Mouse (Mus musculus) CH12.LX (cell line): ENCODE data around the gene Rab42. TPM values are rescaled to one million over a fixed set of nuclear protein-coding genes. Genes with fewer than 3 reads are reported as not detected.

Source experiments
- DNase-seq: peaks from one replicate; pipeline ENCODE4 v3.0.0-alpha.2; 2013; ENCODE audit errors: extremely low read depth
- H3K27ac ChIP-seq: 2 replicates; pipeline ENCODE4 v1.5.1; 2012; ENCODE audit warnings: low read depth, mild to moderate bottlenecking, control low read depth, moderate library complexity; ENCODE audit not compliant: insufficient read depth
- H3K27me3 ChIP-seq: replicated peaks from 2 replicates; pipeline ENCODE3; 2012; ENCODE audit warnings: inconsistent platforms
- H3K36me3 ChIP-seq, 2 experiments: replicated peaks in 1 of 2; 2 replicates each; pipeline versions ENCODE3 to v1.6.1; 2012; ENCODE audit warnings: inconsistent platforms in 1 of 2, low read length in 1 of 2, mild to moderate bottlenecking in 1 of 2, mixed read lengths in 1 of 2, moderate library complexity in 1 of 2; ENCODE audit not compliant: control insufficient read depth in 1 of 2, insufficient read depth in 1 of 2
- H3K4me1 ChIP-seq, 2 experiments: 2 replicates each; pipeline ENCODE4 v1.6.1; 2012; ENCODE audit warnings: inconsistent platforms in 1 of 2, moderate library complexity in 1 of 2; ENCODE audit not compliant: insufficient read depth in 2 of 2, control insufficient read depth in 1 of 2
- H3K4me2 ChIP-seq: 2 replicates; pipeline ENCODE4 v1.6.1; 2012; ENCODE audit warnings: low read depth, mild to moderate bottlenecking, control low read depth; ENCODE audit not compliant: poor library complexity, insufficient read depth, severe bottlenecking
- H3K4me3 ChIP-seq, 3 experiments: fragments of 150-350 bp in 1 of 3; sonication (generic) in 1 of 3; replicated peaks in 1 of 3; 2 replicates each; pipeline versions ENCODE3 to v1.5.1; 2011 to 2012; ENCODE audit warnings: low read depth in 2 of 3, low read length in 2 of 3, mild to moderate bottlenecking in 2 of 3, moderate library complexity in 2 of 3, control low read depth in 1 of 3, improper control_type of control experiment in 1 of 3, inconsistent platforms in 1 of 3, mixed read lengths in 1 of 3; ENCODE audit not compliant: poor library complexity in 1 of 3
- H3K79me2 ChIP-seq: replicated peaks from 2 replicates; pipeline ENCODE4 v1.6.1; 2012; ENCODE audit warnings: mild to moderate bottlenecking, moderate library complexity; ENCODE audit not compliant: control insufficient read depth, poor library complexity, insufficient read depth, severe bottlenecking; ENCODE audit errors: extremely low read depth
- H3K9ac ChIP-seq: 2 replicates; pipeline ENCODE4 v1.6.1; 2012; ENCODE audit warnings: low read depth, mild to moderate bottlenecking, control low read depth, moderate library complexity; ENCODE audit not compliant: insufficient read depth
- H3K9me3 ChIP-seq: replicated peaks from 2 replicates; pipeline ENCODE3; 2012; ENCODE audit warnings: low read length, inconsistent platforms, mixed read lengths
- BHLHE40 ChIP-seq: IDR thresholded peaks from 2 replicates; pipeline ENCODE4 v1.6.1; 2011; ENCODE audit warnings: mild to moderate bottlenecking, low read depth, low read length, improper control_type of control experiment
- CHD1 ChIP-seq: IDR thresholded peaks from 2 replicates; pipeline ENCODE4 v1.6.1; 2012; ENCODE audit warnings: low read depth, low read length, improper control_type of control experiment, inconsistent platforms
- CHD2 ChIP-seq: IDR thresholded peaks from 2 replicates; pipeline ENCODE4 v1.6.1; 2011; ENCODE audit warnings: low read length, improper control_type of control experiment
- CTCF ChIP-seq, 2 experiments: IDR thresholded peaks in 1 of 2; conservative IDR thresholded peaks in 1 of 2; 2 replicates each; pipeline ENCODE4 v1.5.1; 2011 to 2012; ENCODE audit warnings: low read depth in 2 of 2, low read length in 2 of 2, improper control_type of control experiment in 1 of 2, inconsistent platforms in 1 of 2, mild to moderate bottlenecking in 1 of 2, moderate library complexity in 1 of 2
- E2F4 ChIP-seq: IDR thresholded peaks from 2 replicates; pipeline ENCODE4 v1.6.1; 2011; ENCODE audit warnings: low read depth, low read length, improper control_type of control experiment; ENCODE audit not compliant: insufficient replicate concordance
- ELF1 ChIP-seq: IDR thresholded peaks from 2 replicates; pipeline ENCODE4 v1.6.1; 2014; ENCODE audit warnings: low read depth, mild to moderate bottlenecking, inconsistent platforms, low read length, improper control_type of control experiment
- EP300 ChIP-seq: IDR thresholded peaks from 2 replicates; pipeline ENCODE4 v1.6.1; 2011; ENCODE audit warnings: low read length, improper control_type of control experiment
- ETS1 ChIP-seq: conservative IDR thresholded peaks from 2 replicates; pipeline ENCODE4 v1.6.1; 2012; ENCODE audit warnings: low read depth, mild to moderate bottlenecking, inconsistent platforms, low read length, improper control_type of control experiment, moderate library complexity
- GABPA ChIP-seq: IDR thresholded peaks from 2 replicates; pipeline ENCODE4 v1.6.1; 2012; ENCODE audit warnings: low read depth, low read length, improper control_type of control experiment, inconsistent platforms; ENCODE audit not compliant: insufficient replicate concordance
- HCFC1 ChIP-seq: IDR thresholded peaks from 2 replicates; pipeline ENCODE4 v1.6.1; 2012; ENCODE audit warnings: low read depth, mild to moderate bottlenecking, inconsistent platforms, low read length, improper control_type of control experiment
- IRF4 ChIP-seq: IDR thresholded peaks from 2 replicates; pipeline ENCODE4 v1.6.1; 2014; ENCODE audit warnings: low read depth, mild to moderate bottlenecking, inconsistent platforms, low read length, improper control_type of control experiment
- JUN ChIP-seq: IDR thresholded peaks from 2 replicates; pipeline ENCODE4 v1.6.1; 2011; ENCODE audit warnings: low read depth, mild to moderate bottlenecking, low read length, improper control_type of control experiment, moderate library complexity; ENCODE audit not compliant: insufficient read depth
- JUND ChIP-seq: conservative IDR thresholded peaks from 2 replicates; pipeline ENCODE4 v1.6.1; 2011; ENCODE audit warnings: low read depth, low read length, improper control_type of control experiment
- KAT2A ChIP-seq: IDR thresholded peaks from 2 replicates; pipeline ENCODE4 v1.6.1; 2012; ENCODE audit warnings: low read length, improper control_type of control experiment, inconsistent platforms; ENCODE audit not compliant: insufficient replicate concordance
- MAFK ChIP-seq: IDR thresholded peaks from 2 replicates; pipeline ENCODE4 v1.6.1; 2011; ENCODE audit warnings: low read length, improper control_type of control experiment; ENCODE audit not compliant: insufficient replicate concordance
- MAX ChIP-seq: IDR thresholded peaks from 2 replicates; pipeline ENCODE4 v1.6.1; 2011; ENCODE audit warnings: low read length, improper control_type of control experiment
- MAZ ChIP-seq: IDR thresholded peaks from 2 replicates; pipeline ENCODE4 v1.6.1; 2012; ENCODE audit warnings: low read depth, mild to moderate bottlenecking, inconsistent platforms, low read length, improper control_type of control experiment, moderate library complexity
- MEF2A ChIP-seq: IDR thresholded peaks from 2 replicates; pipeline ENCODE4 v1.6.1; 2014; ENCODE audit warnings: low read depth, mild to moderate bottlenecking, inconsistent platforms, low read length, improper control_type of control experiment, borderline replicate concordance
- MXI1 ChIP-seq: IDR thresholded peaks from 2 replicates; pipeline ENCODE4 v1.6.1; 2011; ENCODE audit warnings: mild to moderate bottlenecking, low read depth, low read length, improper control_type of control experiment
- MYC ChIP-seq: IDR thresholded peaks from 2 replicates; pipeline ENCODE4 v1.6.1; 2011; ENCODE audit warnings: low read depth, mild to moderate bottlenecking, improper control_type of control experiment, low read length
- NELFE ChIP-seq: IDR thresholded peaks from 2 replicates; pipeline ENCODE4 v1.6.1; 2011; ENCODE audit warnings: low read depth, low read length, improper control_type of control experiment
- PAX5 ChIP-seq: IDR thresholded peaks from 2 replicates; pipeline ENCODE4 v1.6.1; 2012; ENCODE audit warnings: low read length, inconsistent platforms, mixed read lengths
- POLR2A ChIP-seq: IDR thresholded peaks from 2 replicates; pipeline ENCODE4 v1.6.1; 2011; ENCODE audit warnings: low read depth, mild to moderate bottlenecking, improper control_type of control experiment, low read length
- SIN3A ChIP-seq: IDR thresholded peaks from 2 replicates; pipeline ENCODE4 v1.6.1; 2012; ENCODE audit warnings: low read length, improper control_type of control experiment, inconsistent platforms
- SMC3 ChIP-seq: IDR thresholded peaks from 2 replicates; pipeline ENCODE4 v1.6.1; 2011; ENCODE audit warnings: low read depth, low read length, improper control_type of control experiment
- TBP ChIP-seq: conservative IDR thresholded peaks from 2 replicates; pipeline ENCODE4 v1.6.1; 2011; ENCODE audit warnings: low read depth, low read length, improper control_type of control experiment
- TCF12 ChIP-seq: IDR thresholded peaks from 2 replicates; pipeline ENCODE4 v1.6.1; 2014; ENCODE audit warnings: low read depth, mild to moderate bottlenecking, inconsistent platforms, low read length, improper control_type of control experiment
- UBTF ChIP-seq: IDR thresholded peaks from 2 replicates; pipeline ENCODE4 v1.6.1; 2012; ENCODE audit warnings: low read depth, mild to moderate bottlenecking, inconsistent platforms, low read length, improper control_type of control experiment, moderate library complexity
- USF1 ChIP-seq: IDR thresholded peaks from 2 replicates; pipeline ENCODE4 v1.6.1; 2014; ENCODE audit warnings: low read depth, mild to moderate bottlenecking, inconsistent platforms, low read length, improper control_type of control experiment
- USF2 ChIP-seq: conservative IDR thresholded peaks from 2 replicates; pipeline ENCODE4 v1.6.1; 2011; ENCODE audit warnings: low read depth, low read length, improper control_type of control experiment
- ZC3H11A ChIP-seq: IDR thresholded peaks from 2 replicates; pipeline ENCODE4 v1.6.1; 2012; ENCODE audit warnings: low read depth, mild to moderate bottlenecking, inconsistent platforms, low read length, improper control_type of control experiment
- ZKSCAN1 ChIP-seq: IDR thresholded peaks from 2 replicates; pipeline ENCODE4 v1.6.1; 2012; ENCODE audit warnings: low read depth, inconsistent platforms, low read length, improper control_type of control experiment, borderline replicate concordance
- ZMIZ1 ChIP-seq: IDR thresholded peaks from 2 replicates; pipeline ENCODE4 v1.6.1; 2012; ENCODE audit warnings: low read depth, mild to moderate bottlenecking, inconsistent platforms, low read length, improper control_type of control experiment
- ZNF384 ChIP-seq: IDR thresholded peaks from 2 replicates; pipeline ENCODE4 v1.6.1; 2012; ENCODE audit warnings: low read depth, low read length, improper control_type of control experiment, inconsistent platforms
- dilution Hi-C: fragments of 300-500 bp; cut with MboI; formaldehyde crosslinking; loops from 2 replicates; pipeline ENCODE4 v1.14.3; 2020; ENCODE audit warnings: low sequenced_read_pairs; ENCODE audit not compliant: extremely low pct_unique_long_range_greater_than_20kb, extremely low pct_ligation_motif_present
- in situ Hi-C: fragments of 300-500 bp; cut with MboI; formaldehyde crosslinking; loops from 3 replicates; pipeline ENCODE4 v1.14.3; 2019; ENCODE audit warnings: low sequenced_read_pairs, low pct_ligation_motif_present, low pct_unique_long_range_greater_than_20kb, mixed read lengths
- polyA plus RNA-seq: library from polyadenylated mRNA; unstranded; fragments of >175 nt; gene quantifications from 2 replicates; pipeline ENCODE4 v1.2.1, GENCODE M21; 2012; ENCODE audit warnings: low read depth; ENCODE audit not compliant: insufficient read length
- total RNA-seq, 2 experiments: library from RNA; depleted of rRNA; stranded (reverse); fragments of 300-350 nt in 1 of 2; fragments of >200 nt in 1 of 2; gene quantifications; 2 replicates each; pipeline ENCODE4 v1.2.3; 2012 to 2014

Gene Rab42
- total and polyA plus RNA-seq, 3 experiments, result 0.31 to 0.51 TPM; not detected in 1

DNA sequence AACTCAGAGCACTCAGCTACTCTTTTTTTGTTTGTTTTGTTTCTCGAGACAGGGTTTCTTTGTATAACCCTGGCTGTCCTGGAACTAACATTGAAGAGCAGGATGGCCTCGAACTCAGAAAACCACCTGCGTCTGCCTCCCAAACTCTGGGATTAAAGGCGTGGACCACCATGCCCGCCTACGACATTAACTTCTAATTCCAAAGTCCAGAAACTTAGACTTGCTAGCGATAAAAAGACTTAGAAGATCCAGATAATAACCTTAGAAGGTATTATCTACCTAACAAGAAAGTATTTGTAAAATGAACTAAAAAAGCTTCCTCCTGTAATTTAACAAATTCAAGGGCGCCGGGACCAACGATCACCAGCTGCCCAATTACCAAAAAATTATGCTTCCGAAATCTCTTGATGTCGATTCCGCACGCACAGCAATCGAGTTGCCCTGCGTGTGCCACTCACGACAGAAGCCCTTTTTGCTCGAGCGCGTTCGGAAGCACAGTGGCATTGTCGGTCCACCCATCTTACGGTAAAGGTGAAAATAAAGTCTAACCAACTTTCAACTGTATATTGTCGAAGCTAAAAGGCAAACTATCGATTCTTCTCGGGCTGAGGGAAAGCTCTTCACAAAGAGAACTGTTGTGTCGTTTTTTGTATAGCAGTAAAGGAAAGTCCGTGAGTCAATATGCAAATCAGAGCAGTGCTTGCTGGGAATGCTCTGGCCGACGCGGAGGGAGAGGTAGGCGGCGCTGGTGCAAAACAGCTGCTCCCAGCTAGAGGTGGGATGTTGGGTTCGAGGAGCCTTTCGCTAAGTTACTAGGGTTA lies 33.2 kb downstream of the Rab42 start (continued):
- peak; percentile 94 for TF ChIP-seq TCF12

DNA sequence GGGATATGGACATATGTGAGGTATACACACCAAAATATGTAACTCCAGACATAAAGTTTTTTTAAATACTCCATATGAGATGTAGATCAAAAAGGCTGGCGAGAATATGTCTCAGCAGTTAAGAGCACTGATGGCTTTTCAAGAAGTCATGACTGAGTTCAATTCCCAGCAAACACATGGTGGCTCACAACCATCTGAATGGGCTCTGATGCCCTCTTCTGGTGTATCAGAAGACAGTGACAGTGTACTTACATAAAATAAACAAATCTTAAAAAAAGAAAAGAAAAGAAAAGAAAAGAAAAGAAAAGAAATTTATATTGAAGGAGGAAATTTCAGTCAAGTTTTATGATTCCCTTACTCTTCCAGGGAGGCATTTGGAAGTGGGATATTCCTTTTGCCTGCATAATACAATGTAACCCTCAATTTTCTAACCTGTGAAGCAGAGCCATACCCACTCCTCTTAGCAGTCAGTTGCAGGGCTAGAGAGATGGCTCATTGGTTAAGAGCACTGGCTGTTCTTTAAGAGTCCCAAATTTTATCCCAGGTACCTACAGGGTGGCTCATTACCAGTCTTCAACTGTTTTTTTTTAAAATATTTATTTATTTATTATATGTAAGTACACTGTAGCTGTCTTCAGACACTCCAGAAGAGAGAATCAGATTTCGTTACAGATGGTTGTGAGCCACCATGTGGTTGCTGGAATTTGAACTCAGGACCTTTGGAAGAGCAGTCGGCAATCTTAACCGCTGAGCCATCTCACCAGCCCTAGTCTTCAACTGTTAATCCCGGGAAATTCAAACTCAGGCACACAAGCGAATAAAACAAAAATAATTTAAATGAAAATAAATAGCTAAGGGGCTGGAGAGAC lies 34.1 kb downstream of the Rab42 start:
- dilution Hi-C loops, result no loop called here
- H3K79me2 ChIP-seq, result peaks cover 9% of the 10 kb centered on the region; the same call in 1 of the 2 replicates
- H3K9ac ChIP-seq, result no peak overlapping the region; the same call in 1 of the 2 replicates
- TF ChIP-seq TBP (no peak), CHD1 (no peak), MAFK (no peak), PAX5 (no peak), SIN3A (peak; percentile 32; the same call in 1 of the 2 replicates), ETS1 (no peak), TCF12 (no peak), ZC3H11A (peak; percentile 38), NELFE (no peak), ZKSCAN1 (no peak), CTCF (conservative IDR thresholded peaks at IDR 0.05 in 1 of 2, IDR thresholded peaks at IDR 0.05 in 1 of 2; ENCODE audit: low read depth in 2 of 2, low read length in 2 of 2) (peak in 1 of 2 experiments; percentile 74; a peak in 2 of 4 replicates), EP300 (no peak), USF2 (no peak), CHD2 (no peak), KAT2A (no peak), JUND (0 out of 2 replicates have a peak, but pooled peaks have one; percentile 35), ZMIZ1 (no peak), MXI1 (peak; percentile 78), ZNF384 (peak; percentile 43; the same call in 1 of the 2 replicates), MYC (peak; percentile 97), E2F4 (no peak), ELF1 (no peak), MEF2A (no peak), USF1 (no peak), MAZ (no peak), MAX (peak; percentile 67), HCFC1 (0 out of 2 replicates have a peak, but pooled peaks have one; percentile 16), JUN (no peak), IRF4 (0 out of 2 replicates have a peak, but pooled peaks have one; percentile 34), BHLHE40 (no peak), POLR2A (no peak), UBTF (no peak), GABPA (no peak), SMC3 (peak; percentile 67)

More for the DNA sequence above, 34.1 kb downstream of the Rab42 start:
- Histone ChIP-seq H3K4me3 (no peak overlapping the region), H3K9me3 (peaks cover 2% of the 10 kb centered on the region), H3K27me3 (no peaks in the 10 kb centered on the region), H3K4me2 (no peak overlapping the region), H3K36me3 (peaks cover 0 to 19% of the 10 kb centered on the region in 2 experiments), H3K4me1 (peaks cover 0 to 21% of the 10 kb centered on the region in 2 experiments; a peak in 2 of 4 replicates), H3K27ac (no peak overlapping the region)
- in situ Hi-C loops, result loop anchor here (5.0 kb wide), 1 partner anchor 87 kb away; no protein-coding TSS in a partner anchor
- DNase-seq, result peak; percentile 66
